Mouse (Mus musculus) activated CD4-positive, CD25-positive, alpha-beta regulatory T cell, adult 9 weeks (primary cell): Measurements from ENCODE around the gene Cep78. TPM values are rescaled to one million over a fixed set of nuclear protein-coding genes. Genes with fewer than 3 reads are reported as not detected.

Experiments used
- polyA plus RNA-seq: library from polyadenylated mRNA; unstranded; fragments of 100-300 nt; shearing (Covaris generic); gene quantifications from one replicate; pipeline ENCODE4 v1.2.1, GENCODE M21; 2017

Gene Cep78
- 1.9 TPM for polyA plus RNA-seq

DNA sequence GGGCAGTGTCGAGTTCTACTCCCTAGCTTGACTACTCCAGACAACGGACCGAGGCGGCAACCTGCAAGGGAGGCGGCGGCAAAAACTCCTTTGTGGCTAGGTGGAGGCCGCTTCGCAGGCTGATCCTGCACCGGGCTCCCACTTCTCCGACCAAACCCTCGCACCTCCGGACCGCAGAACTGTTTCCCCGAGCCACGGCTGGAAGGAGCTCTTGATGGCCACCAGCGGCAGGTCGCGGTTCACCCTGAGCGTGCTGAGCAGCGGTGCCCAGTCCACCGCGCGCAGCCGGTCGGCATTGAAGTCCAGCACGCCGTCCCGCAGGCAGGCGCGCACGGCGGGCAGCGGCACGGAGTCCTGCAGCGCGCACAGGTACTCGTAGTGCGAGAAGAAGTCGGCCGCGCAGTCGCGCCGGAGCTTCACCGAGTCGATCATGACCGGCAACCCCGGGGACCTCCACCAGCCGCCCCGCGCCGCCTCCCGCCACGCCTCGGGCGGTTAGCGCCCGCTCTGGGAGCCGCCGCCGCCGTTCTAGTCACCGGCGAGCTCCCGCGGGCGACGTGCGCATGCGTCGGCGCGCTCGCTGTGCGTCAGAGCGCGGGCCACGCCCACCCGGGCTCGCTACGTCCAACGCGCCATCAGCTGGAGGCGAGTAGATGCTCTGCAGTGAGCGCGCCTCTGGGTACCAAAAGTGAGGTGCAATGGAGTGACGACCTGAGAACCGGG is at the start of gene Cep78:
Gene Cep78, minus strand, starts transcription at position 541 of the 723 bp plus-strand sequence.

DNA sequence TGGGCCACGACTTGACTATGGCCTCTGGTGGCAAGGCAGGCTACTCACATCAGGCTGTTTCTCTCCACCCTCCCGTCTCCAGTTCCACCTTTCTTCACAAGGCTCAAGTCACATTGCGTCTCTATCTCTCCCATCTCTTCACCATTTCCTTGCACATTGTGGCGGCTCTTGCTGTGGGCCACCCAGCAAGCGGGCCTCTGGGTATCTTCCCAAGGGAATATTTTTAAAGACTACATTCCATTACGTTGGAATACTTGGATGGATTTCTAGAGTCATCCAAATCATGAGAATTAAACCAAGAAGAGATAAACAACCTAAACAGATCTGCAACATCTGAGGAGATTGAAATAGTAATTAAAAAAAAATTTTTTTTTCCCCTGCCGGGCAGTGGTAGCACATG is 37.6 kb downstream of the Cep78 start, which contains the start of gene Psat1:
Gene Psat1, minus strand, starts transcription at position 101 of the 400 bp plus-strand sequence.

Other genes starting within 250 kb of the Cep78 start
- 58.2 TPM for gene Psat1, start 37.7 kb downstream of the Cep78 start, polyA plus RNA-seq
- 5.1 TPM for gene Gnaq, start 147.8 kb upstream of the Cep78 start, polyA plus RNA-seq